Mouse (Mus musculus) cerebellum, adult 11 months (tissue): ENCODE data around the gene Klrb1c.
"Not testable (repeated sequence)": the region's sequence is repeated elsewhere in the genome, so short reads cannot be mapped to it uniquely, and the experiment has no call there.

Experiments used
- DNase-seq: peaks from one replicate; pipeline ENCODE4 v3.0.0; 2022

Klrb1c gene

GRCm38 (mm10) chr6:128754265-128754664, 34.8 kb downstream of the Klrb1c start:
- DNase-seq: peak; percentile 22

GRCm38 (mm10) chr6:128753610-128754224, 35.3 kb downstream of the Klrb1c start:
- DNase-seq: peak; percentile 77

- not testable (repeated sequence) for DNase-seq
These were observed 42.0 kb downstream of the Klrb1c start for GRCm38 (mm10) chr6:128747006-128747405.

GRCm38 (mm10) chr6:128737445-128737844, 51.6 kb downstream of the Klrb1c start:
- no peak for DNase-seq

GRCm38 (mm10) chr6:128736100-128736499, 52.9 kb downstream of the Klrb1c start:
- DNase-seq: no peak

- no peak for DNase-seq
These were observed 54.1 kb downstream of the Klrb1c start for GRCm38 (mm10) chr6:128734896-128735295.

GRCm38 (mm10) chr6:128733908-128734679, 54.9 kb downstream of the Klrb1c start:
- no peak for DNase-seq

- DNase-seq: no peak
These were observed 57.0 kb downstream of the Klrb1c start for GRCm38 (mm10) chr6:128732032-128732431.
